Mouse (Mus musculus): ENCODE measurements around the gene Lst1. TPM values are rescaled to one million over a fixed set of nuclear protein-coding genes. Genes with fewer than 3 reads are reported as not detected.

The Lst1 gene
- total and polyA plus RNA-seq, 3 experiments, result 2.9 to 8.5 (median 8.4) TPM

DNA sequence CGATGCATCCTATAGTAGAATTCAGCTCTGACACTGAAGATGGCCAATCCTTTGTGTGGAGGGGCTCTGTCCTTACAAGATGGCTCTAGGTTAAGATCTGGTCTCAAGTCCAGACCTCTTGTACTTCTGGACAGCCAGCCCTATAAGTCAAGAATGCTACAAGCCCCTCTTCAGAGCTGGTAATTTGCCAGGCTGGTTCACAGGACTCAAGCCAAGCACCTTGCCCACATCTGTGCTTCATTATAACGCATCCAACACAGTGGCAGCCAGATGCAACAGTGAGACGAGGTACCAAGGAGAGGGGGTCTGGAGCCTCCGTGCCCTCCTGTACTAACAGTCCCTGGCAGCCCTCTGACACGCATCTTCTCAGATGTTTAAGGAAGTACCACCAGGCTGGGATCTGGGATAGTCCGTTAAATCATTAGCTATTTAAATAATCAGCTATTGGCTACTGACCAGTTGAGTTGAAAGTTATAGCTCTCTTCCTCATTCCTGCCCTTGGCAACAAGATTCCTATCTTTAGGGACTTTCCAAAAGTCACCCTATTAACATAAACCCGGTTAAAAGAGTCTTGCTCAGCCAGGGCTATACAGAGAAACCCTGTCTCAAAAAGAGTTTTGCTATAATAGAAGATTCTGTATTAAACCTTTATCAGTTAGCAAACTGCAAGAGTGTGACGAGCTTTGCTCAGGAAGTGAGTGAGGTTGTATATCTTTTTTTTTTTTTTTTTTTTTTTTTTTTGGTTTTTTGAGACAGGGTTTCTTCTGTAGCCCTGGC lies 13.8 kb downstream of the Lst1 start:
- Histone ChIP-seq H3K27ac (ENCODE audit: insufficient read depth, low read depth) (peak overlapping the region; percentile 98), H3K4me1 (ENCODE audit: control insufficient read depth in 1 of 2, insufficient read depth in 2 of 2) (peaks cover 17 to 53% of the 10 kb centered on the region in 2 experiments), H3K27me3 (replicated peaks) (no peaks in the 10 kb centered on the region), H3K9ac (ENCODE audit: insufficient read depth, low read depth) (peak overlapping the region; percentile 46), H3K4me2 (ENCODE audit: insufficient read depth, low read depth, poor library complexity, severe bottlenecking) (peak overlapping the region; percentile 53), H3K79me2 (replicated peaks; ENCODE audit: control insufficient read depth, extremely low read depth, insufficient read depth, poor library complexity, severe bottlenecking) (no peaks in the 10 kb centered on the region), H3K36me3 (replicated peaks in 1 of 2; ENCODE audit: control insufficient read depth in 1 of 2, insufficient read depth in 1 of 2, low read length in 1 of 2) (no peaks in the 10 kb centered on the region), H3K4me3 (replicated peaks in 1 of 3; ENCODE audit: low read depth in 2 of 3, low read length in 2 of 3, poor library complexity in 1 of 3) (peak overlapping the region in 1 of 3 experiments; percentile 21), H3K9me3 (replicated peaks; ENCODE audit: low read length) (no peaks in the 10 kb centered on the region)
- TF ChIP-seq MEF2A (IDR thresholded peaks at IDR 0.05; ENCODE audit: borderline replicate concordance, low read depth, low read length), result no peak
- peak; percentile 14; the same call in 1 of the 2 replicates for TF ChIP-seq TCF12 (IDR thresholded peaks at IDR 0.05; ENCODE audit: low read depth, low read length)
- no peak for TF ChIP-seq RCOR1 (conservative IDR thresholded peaks at IDR 0.05; ENCODE audit: low read depth, low read length)
- TF ChIP-seq EP300 (IDR thresholded peaks at IDR 0.05; ENCODE audit: low read length), result peak; percentile 53; the same call in 1 of the 2 replicates
- TF ChIP-seq IRF4 (IDR thresholded peaks at IDR 0.05; ENCODE audit: low read depth, low read length), result peak; percentile 41; the same call in 1 of the 2 replicates
- TF ChIP-seq CHD2 (IDR thresholded peaks at IDR 0.05; ENCODE audit: low read length), result no peak
- 0 out of 2 replicates have a peak, but pooled peaks have one; percentile 27 for TF ChIP-seq MYC (IDR thresholded peaks at IDR 0.05; ENCODE audit: low read depth, low read length)
- TF ChIP-seq ZNF384 (IDR thresholded peaks at IDR 0.05; ENCODE audit: low read depth, low read length), result peak; percentile 83
- no peak; the same call in 1 of the 2 replicates for TF ChIP-seq CHD1 (IDR thresholded peaks at IDR 0.05; ENCODE audit: low read depth, low read length)
- peak; percentile 59; the same call in 1 of the 2 replicates for TF ChIP-seq ELF1 (IDR thresholded peaks at IDR 0.05; ENCODE audit: low read depth, low read length)
- TF ChIP-seq BHLHE40 (IDR thresholded peaks at IDR 0.05; ENCODE audit: low read depth, low read length), result peak; percentile 20; the same call in 1 of the 2 replicates
- TF ChIP-seq ETS1 (conservative IDR thresholded peaks at IDR 0.05; ENCODE audit: low read depth, low read length), result peak; percentile 41; the same call in 1 of the 2 replicates
- in situ Hi-C loops (cut with MboI; ENCODE audit: low pct_ligation_motif_present, low pct_unique_long_range_greater_than_20kb, low sequenced_read_pairs), result loop anchor here (5.0 kb wide), 1 partner anchor 58 kb away; the partner anchor contains the start of gene Atp6v1g2
- dilution Hi-C loops (cut with MboI; ENCODE audit: extremely low pct_ligation_motif_present, extremely low pct_unique_long_range_greater_than_20kb, low sequenced_read_pairs), result no loop called here
- DNase-seq (ENCODE audit: extremely low read depth), result peak; percentile 61

DNA sequence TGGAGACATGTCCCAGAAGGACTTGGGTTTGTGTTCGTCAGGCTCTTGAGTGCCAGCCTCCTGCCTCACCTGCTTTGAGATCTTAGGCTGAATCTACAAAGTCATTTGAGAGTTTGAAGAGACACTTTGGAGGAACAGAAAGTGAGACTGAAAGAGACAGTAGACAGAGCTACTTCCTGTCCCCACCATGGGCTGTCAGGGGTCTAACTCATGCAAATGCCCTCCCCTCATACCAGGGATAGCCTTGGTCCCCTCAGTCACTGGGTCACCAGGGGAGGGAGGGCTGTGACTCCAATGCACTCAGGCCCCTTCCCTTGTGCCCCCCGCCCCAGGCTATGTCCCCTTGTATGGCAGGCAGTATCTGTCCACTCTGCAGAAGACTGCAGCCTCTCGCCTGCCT lies 14.9 kb downstream of the Lst1 start:
- Histone ChIP-seq H3K36me3 (replicated peaks in 1 of 2; ENCODE audit: control insufficient read depth in 1 of 2, insufficient read depth in 1 of 2, low read length in 1 of 2) (no peaks in the 10 kb centered on the region), H3K27ac (ENCODE audit: insufficient read depth, low read depth) (peak overlapping the region; percentile 98), H3K9ac (ENCODE audit: insufficient read depth, low read depth) (peak overlapping the region; percentile 46), H3K4me1 (ENCODE audit: control insufficient read depth in 1 of 2, insufficient read depth in 2 of 2) (peaks cover 14 to 52% of the 10 kb centered on the region in 2 experiments), H3K27me3 (replicated peaks) (no peaks in the 10 kb centered on the region), H3K79me2 (replicated peaks; ENCODE audit: control insufficient read depth, extremely low read depth, insufficient read depth, poor library complexity, severe bottlenecking) (no peaks in the 10 kb centered on the region), H3K4me2 (ENCODE audit: insufficient read depth, low read depth, poor library complexity, severe bottlenecking) (peak overlapping the region; percentile 48), H3K9me3 (replicated peaks; ENCODE audit: low read length) (no peaks in the 10 kb centered on the region), H3K4me3 (replicated peaks in 1 of 3; ENCODE audit: low read depth in 2 of 3, low read length in 2 of 3, poor library complexity in 1 of 3) (peak overlapping the region in 2 of 3 experiments; percentile 28 to 34)
- in situ Hi-C loops (cut with MboI; ENCODE audit: low pct_ligation_motif_present, low pct_unique_long_range_greater_than_20kb, low sequenced_read_pairs), result loop anchor here (5.0 kb wide), 1 partner anchor 59 kb away; the partner anchor contains the start of gene Atp6v1g2
- dilution Hi-C loops (cut with MboI; ENCODE audit: extremely low pct_ligation_motif_present, extremely low pct_unique_long_range_greater_than_20kb, low sequenced_read_pairs), result no loop called here
- DNase-seq (ENCODE audit: extremely low read depth), result peak; percentile 74
- no peak for TF ChIP-seq ZMIZ1 (IDR thresholded peaks at IDR 0.05; ENCODE audit: low read depth, low read length)
- TF ChIP-seq BHLHE40 (IDR thresholded peaks at IDR 0.05; ENCODE audit: low read depth, low read length), result 0 out of 2 replicates have a peak, but pooled peaks have one; percentile 37
- no peak for TF ChIP-seq RAD21 (IDR thresholded peaks at IDR 0.05; ENCODE audit: low read depth, low read length)
- TF ChIP-seq E2F4 (IDR thresholded peaks at IDR 0.05; ENCODE audit: insufficient replicate concordance, low read depth, low read length), result no peak
- no peak for TF ChIP-seq POLR2AphosphoS2 (IDR thresholded peaks at IDR 0.05; ENCODE audit: low read depth, low read length)
- TF ChIP-seq MYC (IDR thresholded peaks at IDR 0.05; ENCODE audit: low read depth, low read length), result 0 out of 2 replicates have a peak, but pooled peaks have one; percentile 53
- TF ChIP-seq MXI1 (IDR thresholded peaks at IDR 0.05; ENCODE audit: low read depth, low read length), result no peak
- TF ChIP-seq JUN (IDR thresholded peaks at IDR 0.05; ENCODE audit: insufficient read depth, low read depth, low read length), result no peak
- TF ChIP-seq TCF12 (IDR thresholded peaks at IDR 0.05; ENCODE audit: low read depth, low read length), result peak; percentile 55
- TF ChIP-seq TBP (conservative IDR thresholded peaks at IDR 0.05; ENCODE audit: low read depth, low read length), result 0 out of 2 replicates have a peak, but pooled peaks have one; percentile 41
- 0 out of 2 replicates have a peak, but pooled peaks have one; percentile 12 for TF ChIP-seq NELFE (IDR thresholded peaks at IDR 0.05; ENCODE audit: low read depth, low read length)
- 0 out of 2 replicates have a peak, but pooled peaks have one; percentile 31 for TF ChIP-seq SIN3A (IDR thresholded peaks at IDR 0.05; ENCODE audit: low read length)
- no peak; the same call in 1 of the 2 replicates for TF ChIP-seq MAZ (IDR thresholded peaks at IDR 0.05; ENCODE audit: low read depth, low read length)
- TF ChIP-seq ETS1 (conservative IDR thresholded peaks at IDR 0.05; ENCODE audit: low read depth, low read length), result no peak; the same call in 1 of the 2 replicates
- no peak for TF ChIP-seq MAFK (IDR thresholded peaks at IDR 0.05; ENCODE audit: insufficient replicate concordance, low read length)
- TF ChIP-seq EP300 (IDR thresholded peaks at IDR 0.05; ENCODE audit: low read length), result peak; percentile 88
- TF ChIP-seq POLR2A (IDR thresholded peaks at IDR 0.05; ENCODE audit: low read depth, low read length), result peak; percentile 48
- TF ChIP-seq RCOR1 (conservative IDR thresholded peaks at IDR 0.05; ENCODE audit: low read depth, low read length), result no peak
- no peak for TF ChIP-seq ZC3H11A (IDR thresholded peaks at IDR 0.05; ENCODE audit: low read depth, low read length)
- TF ChIP-seq ELF1 (IDR thresholded peaks at IDR 0.05; ENCODE audit: low read depth, low read length), result peak; percentile 64
- no peak for TF ChIP-seq GABPA (IDR thresholded peaks at IDR 0.05; ENCODE audit: insufficient replicate concordance, low read depth, low read length)
- no peak for TF ChIP-seq KAT2A (IDR thresholded peaks at IDR 0.05; ENCODE audit: insufficient replicate concordance, low read length)
- no peak for TF ChIP-seq USF1 (IDR thresholded peaks at IDR 0.05; ENCODE audit: low read depth, low read length)

Measured in CH12.LX (cell line).